8 mouse cellular contexts compared by ENCODE assay signal in genomic region chr8:84656641-84657126, GRCm38 (mm10). TPM values are rescaled to one million over a fixed set of nuclear protein-coding genes. Genes with fewer than 3 reads are reported as not detected.
DNase-seq lines count a peak whose midpoint lies in the region; ATAC-seq lines count a peak whose summit lies in the region.

No protein-coding gene starts in this region.

- H3K27me3 ChIP-seq in forebrain, embryonic 12.5 days, result 0 out of 2 replicates have a peak, but pooled peaks cover 5% of the 10 kb centered on the region
- H3K27me3 ChIP-seq in limb, embryonic 13.5 days, result no peaks in the 10 kb centered on the region
- H3K27me3 ChIP-seq in midbrain, embryonic 14.5 days (ENCODE audit: control insufficient read depth, insufficient read depth, low read length), result no peaks in the 10 kb centered on the region
- no peaks in the 10 kb centered on the region for H3K27me3 ChIP-seq in stomach, embryonic 16.5 days (ENCODE audit: control insufficient read depth, insufficient read depth, low read length)

- no peaks in the 10 kb centered on the region for H3K36me3 ChIP-seq in forebrain, embryonic 12.5 days (replicated peaks)
- H3K36me3 ChIP-seq in limb, embryonic 13.5 days, result no peaks in the 10 kb centered on the region
- H3K36me3 ChIP-seq in midbrain, embryonic 14.5 days (ENCODE audit: control insufficient read depth, insufficient read depth, low read length), result no peaks in the 10 kb centered on the region
- no peaks in the 10 kb centered on the region for H3K36me3 ChIP-seq in stomach, embryonic 16.5 days (ENCODE audit: control insufficient read depth, insufficient read depth, low read length)

- peak; percentile 63 for DNase-seq in adrenal gland, postnatal 25 days
- peak; percentile 47 for DNase-seq in midbrain, embryonic 14.5 days
- DNase-seq in left cerebral cortex, adult 18-20 months (ENCODE audit: low spot score in 2 of 2), result no peak

- no peaks in the 10 kb centered on the region for H3K9me3 ChIP-seq in forebrain, embryonic 12.5 days
- H3K9me3 ChIP-seq in limb, embryonic 13.5 days, result no peaks in the 10 kb centered on the region
- H3K9me3 ChIP-seq in midbrain, embryonic 14.5 days (ENCODE audit: control insufficient read depth, low read length), result no peaks in the 10 kb centered on the region
- no peaks in the 10 kb centered on the region for H3K9me3 ChIP-seq in stomach, embryonic 16.5 days (replicated peaks; ENCODE audit: control insufficient read depth, low read length)

- H3K9ac ChIP-seq in forebrain, embryonic 12.5 days, result peak overlapping the region; percentile 51
- peak overlapping the region; percentile 73 for H3K9ac ChIP-seq in limb, embryonic 13.5 days
- peak overlapping the region; percentile 39; the same call in 1 of the 2 replicates for H3K9ac ChIP-seq in midbrain, embryonic 14.5 days (replicated peaks; ENCODE audit: low read length)
- peak overlapping the region; percentile 83 for H3K9ac ChIP-seq in stomach, embryonic 16.5 days (ENCODE audit: low read length)

- peaks cover 56% of the 10 kb centered on the region for H3K4me1 ChIP-seq in forebrain, embryonic 12.5 days
- peaks cover 71% of the 10 kb centered on the region for H3K4me1 ChIP-seq in limb, embryonic 13.5 days
- H3K4me1 ChIP-seq in midbrain, embryonic 14.5 days (ENCODE audit: control insufficient read depth, insufficient read depth, low read length), result peaks cover 37% of the 10 kb centered on the region
- peaks cover 40% of the 10 kb centered on the region for H3K4me1 ChIP-seq in stomach, embryonic 16.5 days (ENCODE audit: control insufficient read depth, insufficient read depth, low read length)

- WGBS in forebrain, embryonic 12.5 days, result under 1% methylated on average over 23 of the region's 23 CpGs
- WGBS in limb, embryonic 13.5 days, result under 1% methylated on average over 23 of the region's 23 CpGs
- 4% methylated on average over 23 of the region's 23 CpGs for WGBS in midbrain, embryonic 14.5 days
- WGBS in stomach, embryonic 16.5 days, result under 1% methylated on average over 23 of the region's 23 CpGs

- ATAC-seq in CD4-positive, CD25-positive, alpha-beta regulatory T cell, adult 4 months, result peak; percentile 56
- no peak for ATAC-seq in forebrain, embryonic 12.5 days (ENCODE audit: low FRiP score)
- ATAC-seq in hematopoietic stem cell, adult 5-6 weeks (replicated peaks in 1 of 2; ENCODE audit: insufficient read depth in 1 of 2, low FRiP score in 2 of 2, low TSS enrichment in 1 of 2, low read depth in 1 of 2, poor library complexity in 2 of 2, severe bottlenecking in 2 of 2), result peak; percentile 68 to 70
- ATAC-seq in limb, embryonic 13.5 days (ENCODE audit: low FRiP score, low read depth), result peak; percentile 62
- no peak for ATAC-seq in midbrain, embryonic 14.5 days (ENCODE audit: low FRiP score, low TSS enrichment)
- ATAC-seq in stomach, embryonic 16.5 days (ENCODE audit: insufficient read depth, low FRiP score), result peak; percentile 85

- H3K4me3 ChIP-seq in forebrain, embryonic 12.5 days (replicated peaks), result peak overlapping the region; percentile 33
- H3K4me3 ChIP-seq in limb, embryonic 13.5 days, result peak overlapping the region; percentile 42
- H3K4me3 ChIP-seq in midbrain, embryonic 14.5 days (replicated peaks; ENCODE audit: low read depth, low read length), result peak overlapping the region; percentile 22; the same call in 1 of the 2 replicates
- H3K4me3 ChIP-seq in stomach, embryonic 16.5 days (replicated peaks; ENCODE audit: low read length), result peak overlapping the region; percentile 41

- peak overlapping the region; percentile 61 for H3K4me2 ChIP-seq in forebrain, embryonic 12.5 days
- peak overlapping the region; percentile 76 for H3K4me2 ChIP-seq in limb, embryonic 13.5 days (replicated peaks)
- H3K4me2 ChIP-seq in midbrain, embryonic 14.5 days (ENCODE audit: low read length), result peak overlapping the region; percentile 49
- H3K4me2 ChIP-seq in stomach, embryonic 16.5 days (ENCODE audit: low read depth, low read length), result peak overlapping the region; percentile 85

- H3K27ac ChIP-seq in forebrain, embryonic 12.5 days, result peak overlapping the region; percentile 88
- H3K27ac ChIP-seq in limb, embryonic 13.5 days, result peak overlapping the region; percentile 99
- peak overlapping the region; percentile 63 for H3K27ac ChIP-seq in midbrain, embryonic 14.5 days (replicated peaks; ENCODE audit: low read depth, low read length)
- peak overlapping the region; percentile 99 for H3K27ac ChIP-seq in stomach, embryonic 16.5 days (ENCODE audit: low read length)

RNA-seq across cellular contexts. Expression of gene Ier2, which starts 6.0 kb away (rescaled TPM):
- polyA plus RNA-seq in CD4-positive, CD25-positive, alpha-beta regulatory T cell, adult 4 months (2017; shearing (Covaris generic)), result 10 to 100 TPM; 39.5 to 42.6 TPM
- 19.6 and 22.3 TPM in 2 replicates for total RNA-seq in adrenal gland, postnatal 25 days (2021)
- polyA plus RNA-seq in forebrain, embryonic 12.5 days (2016; fragmentation: Nextera tagmentation; extraction: Ambion mirVana), result 53.7 and 62.2 TPM in 2 replicates
- total RNA-seq in hematopoietic stem cell, adult 5-6 weeks (2017), result 105 and 115 TPM in 2 replicates
- 71.9 and 73.0 TPM in 2 replicates for polyA plus RNA-seq in limb, embryonic 13.5 days (2015; fragmentation: Nextera tagmentation; extraction: Ambion mirVana)
- 15.5 and 16.0 TPM in 2 replicates for polyA plus RNA-seq in midbrain, embryonic 14.5 days (2014; fragmentation: Nextera tagmentation; extraction: Ambion mirVana)
- 62.4 and 69.5 TPM in 2 replicates for polyA plus RNA-seq in stomach, embryonic 16.5 days (2015; fragmentation: Nextera tagmentation; extraction: Ambion mirVana)
- 10 to 100 TPM; 15.5 to 19.9 TPM for total RNA-seq in left cerebral cortex, adult 18-20 months (2021)

RNA-seq across cellular contexts. Expression of gene Trmt1, which starts 29.4 kb away (rescaled TPM):
- 10 to 100 TPM; 45.0 to 60.3 TPM for polyA plus RNA-seq in CD4-positive, CD25-positive, alpha-beta regulatory T cell, adult 4 months (2017; shearing (Covaris generic))
- 75.1 and 83.9 TPM in 2 replicates for total RNA-seq in adrenal gland, postnatal 25 days (2021)
- polyA plus RNA-seq in forebrain, embryonic 12.5 days (2016; fragmentation: Nextera tagmentation; extraction: Ambion mirVana), result 55.4 and 59.6 TPM in 2 replicates
- total RNA-seq in hematopoietic stem cell, adult 5-6 weeks (2017), result 58.7 and 72.0 TPM in 2 replicates
- 70.8 and 72.7 TPM in 2 replicates for polyA plus RNA-seq in limb, embryonic 13.5 days (2015; fragmentation: Nextera tagmentation; extraction: Ambion mirVana)
- 56.9 and 59.6 TPM in 2 replicates for polyA plus RNA-seq in midbrain, embryonic 14.5 days (2014; fragmentation: Nextera tagmentation; extraction: Ambion mirVana)
- polyA plus RNA-seq in stomach, embryonic 16.5 days (2015; fragmentation: Nextera tagmentation; extraction: Ambion mirVana), result 53.7 and 54.1 TPM in 2 replicates
- total RNA-seq in left cerebral cortex, adult 18-20 months (2021), result 100 to 1,000 TPM in 1 of 2 experiments, 10 to 100 TPM in 1; 99.1 to 101 TPM

RNA-seq across cellular contexts. Expression of gene Nacc1, which starts 31.0 kb away (rescaled TPM):
- polyA plus RNA-seq in CD4-positive, CD25-positive, alpha-beta regulatory T cell, adult 4 months (2017; shearing (Covaris generic)), result 1 to 10 TPM; 8.1 to 9.1 TPM
- total RNA-seq in adrenal gland, postnatal 25 days (2021), result 73.9 and 76.0 TPM in 2 replicates
- polyA plus RNA-seq in forebrain, embryonic 12.5 days (2016; fragmentation: Nextera tagmentation; extraction: Ambion mirVana), result 22.8 and 26.6 TPM in 2 replicates
- 47.3 and 51.0 TPM in 2 replicates for total RNA-seq in hematopoietic stem cell, adult 5-6 weeks (2017)
- polyA plus RNA-seq in limb, embryonic 13.5 days (2015; fragmentation: Nextera tagmentation; extraction: Ambion mirVana), result 15.0 and 15.2 TPM in 2 replicates
- 19.1 and 20.2 TPM in 2 replicates for polyA plus RNA-seq in midbrain, embryonic 14.5 days (2014; fragmentation: Nextera tagmentation; extraction: Ambion mirVana)
- 14.4 and 14.5 TPM in 2 replicates for polyA plus RNA-seq in stomach, embryonic 16.5 days (2015; fragmentation: Nextera tagmentation; extraction: Ambion mirVana)
- total RNA-seq in left cerebral cortex, adult 18-20 months (2021), result 10 to 100 TPM; 93.7 to 99.0 TPM

RNA-seq across cellular contexts. Expression of gene Lyl1, which starts 44.6 kb away (rescaled TPM):
- 1 to 10 TPM; 2.0 to 2.6 TPM for polyA plus RNA-seq in CD4-positive, CD25-positive, alpha-beta regulatory T cell, adult 4 months (2017; shearing (Covaris generic))
- total RNA-seq in adrenal gland, postnatal 25 days (2021), result 3.1 and 3.8 TPM in 2 replicates
- 3.1 and 3.9 TPM in 2 replicates for polyA plus RNA-seq in forebrain, embryonic 12.5 days (2016; fragmentation: Nextera tagmentation; extraction: Ambion mirVana)
- total RNA-seq in hematopoietic stem cell, adult 5-6 weeks (2017), result 41.8 and 54.7 TPM in 2 replicates
- 4.1 and 4.9 TPM in 2 replicates for polyA plus RNA-seq in limb, embryonic 13.5 days (2015; fragmentation: Nextera tagmentation; extraction: Ambion mirVana)
- 1.5 and 3.8 TPM in 2 replicates for polyA plus RNA-seq in midbrain, embryonic 14.5 days (2014; fragmentation: Nextera tagmentation; extraction: Ambion mirVana)
- 6.0 and 8.3 TPM in 2 replicates for polyA plus RNA-seq in stomach, embryonic 16.5 days (2015; fragmentation: Nextera tagmentation; extraction: Ambion mirVana)
- total RNA-seq in left cerebral cortex, adult 18-20 months (2021), result 1 to 10 TPM; 2.6 TPM

Comparison
In these comparisons a context has a peak if more than half of its experiments do, and no peak if none do; other contexts are left out.
1. ATAC-seq: peak in CD4-positive, CD25-positive, alpha-beta regulatory T cell, adult 4 months (single experiment), hematopoietic stem cell, adult 5-6 weeks (2 of 2), limb, embryonic 13.5 days (single experiment) and stomach, embryonic 16.5 days (single experiment); none in forebrain, embryonic 12.5 days (single experiment) and midbrain, embryonic 14.5 days (single experiment).
2. DNase-seq: peak in adrenal gland, postnatal 25 days (single experiment) and midbrain, embryonic 14.5 days (single experiment); none in left cerebral cortex, adult 18-20 months (0 of 2).
3. Peak in every context shown above with its lines, with median percentiles within 50 percentile points of each other: H3K27ac ChIP-seq, H3K4me2 ChIP-seq, H3K4me3 ChIP-seq and H3K9ac ChIP-seq.